Mouse (Mus musculus) heart, embryonic 11.5 days (tissue): ENCODE measurements around the gene Rpl18. TPM values are rescaled to one million over a fixed set of nuclear protein-coding genes. Genes with fewer than 3 reads are reported as not detected.
A peak's percentile ranks its signal among the peaks of the same experiment; 100 is the strongest.

Experiments used
- ATAC-seq: fragments of 200-750 bp; cut with Nextera tagmentation; replicated peaks from 2 replicates; pipeline ENCODE4 v1.8.0; 2017; ENCODE audit warnings: moderate library complexity; ENCODE audit not compliant: insufficient number of reproducible peaks, low FRiP score, low TSS enrichment
- H3K27ac ChIP-seq: fragments of 300-500 bp; sonication (generic); 2 replicates; pipeline ENCODE4 v1.5.1; 2014; ENCODE audit warnings: mild to moderate bottlenecking, low read depth, low read length
- H3K27me3 ChIP-seq: fragments of 300-500 bp; sonication (generic); 2 replicates; pipeline ENCODE4 v1.6.1; 2014; ENCODE audit warnings: mild to moderate bottlenecking, low read length, mixed read lengths; ENCODE audit not compliant: control insufficient read depth, insufficient read depth
- H3K36me3 ChIP-seq: fragments of 300-500 bp; sonication (generic); 2 replicates; pipeline ENCODE4 v1.6.1; 2014; ENCODE audit warnings: mild to moderate bottlenecking, low read length, moderate library complexity, mixed read lengths; ENCODE audit not compliant: control insufficient read depth, insufficient read depth
- H3K4me1 ChIP-seq: fragments of 300-500 bp; sonication (generic); 2 replicates; pipeline ENCODE4 v1.6.1; 2014; ENCODE audit warnings: low read length; ENCODE audit not compliant: control insufficient read depth, insufficient read depth
- H3K4me2 ChIP-seq: fragments of 300-500 bp; sonication (generic); 2 replicates; pipeline ENCODE4 v1.6.1; 2014; ENCODE audit warnings: mild to moderate bottlenecking, moderate library complexity
- H3K4me3 ChIP-seq: fragments of 300-500 bp; sonication (generic); 2 replicates; pipeline ENCODE4 v1.5.1; 2014; ENCODE audit warnings: low read depth, low read length
- H3K9ac ChIP-seq: fragments of 300-500 bp; sonication (generic); 2 replicates; pipeline ENCODE4 v1.6.1; 2014; ENCODE audit warnings: mild to moderate bottlenecking, low read depth, low read length, moderate library complexity
- H3K9me3 ChIP-seq: fragments of 300-500 bp; sonication (generic); replicated peaks from 2 replicates; pipeline ENCODE4 v1.6.1; 2016; ENCODE audit warnings: low read length; ENCODE audit not compliant: control insufficient read depth
- WGBS: fragments of 180-500 bp; shearing (Covaris S2); extraction: QIAGEN DNeasy Blood & Tissue Kit; methylation state at CpG from one replicate; pipeline ENCODE4 v1.1.7; 2014; ENCODE audit not compliant: insufficient replicate concordance; 5-methylcytosine and 5-hydroxymethylcytosine counted together
- polyA plus RNA-seq: library from polyadenylated mRNA; unstranded; fragments of >200 nt; fragmentation: Nextera tagmentation; extraction: Ambion mirVana; gene quantifications from 2 replicates; pipeline ENCODE4 v1.2.1, GENCODE M21; 2014

The Rpl18 gene
- polyA plus RNA-seq, 1 experiment from 2014 or later = 836 TPM

DNA sequence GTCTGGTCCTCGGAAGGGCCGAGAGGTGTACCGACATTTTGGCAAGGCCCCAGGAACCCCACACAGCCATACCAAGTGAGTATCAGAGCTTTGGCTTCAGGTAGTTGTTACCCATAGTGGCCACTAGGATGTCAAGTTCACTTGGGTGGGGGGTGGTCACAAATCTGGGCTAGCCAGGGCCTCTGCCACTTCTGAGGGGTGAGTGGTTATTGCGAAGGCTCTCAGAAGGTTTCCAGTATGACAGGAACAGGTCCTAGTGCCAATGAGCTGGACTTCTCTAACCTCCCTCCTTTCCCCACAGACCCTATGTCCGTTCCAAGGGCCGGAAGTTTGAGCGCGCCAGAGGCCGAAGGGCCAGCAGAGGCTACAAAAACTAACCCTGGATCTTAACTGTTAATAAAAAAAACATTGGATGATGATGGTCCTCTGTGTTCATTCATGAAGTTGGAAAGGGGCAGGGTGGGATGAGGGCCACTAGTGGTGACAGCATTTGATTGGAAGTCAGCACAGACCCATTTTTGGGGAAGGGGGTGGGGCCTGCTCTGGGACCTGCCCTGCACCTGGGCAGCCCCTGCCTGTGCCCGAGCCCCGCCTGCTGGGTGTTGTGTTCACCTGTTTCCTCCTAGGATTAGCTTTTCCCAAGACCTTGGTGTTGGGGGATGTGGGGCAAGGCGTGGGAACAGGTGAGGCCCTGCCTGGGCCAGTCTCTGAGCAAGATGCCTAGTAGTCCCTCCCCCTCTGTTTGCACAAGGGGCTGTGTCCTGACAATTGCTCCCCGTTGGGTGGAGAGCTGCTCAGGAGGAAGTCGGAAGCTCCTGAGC lies 5.4 kb downstream of the Rpl18 start, which contains the start of gene Fam83e:
Gene Fam83e (plus strand): TSS at position 800 of the 821 bp plus-strand sequence.
- WGBS = 84% methylated on average over 14 of the region's 14 CpGs

DNA sequence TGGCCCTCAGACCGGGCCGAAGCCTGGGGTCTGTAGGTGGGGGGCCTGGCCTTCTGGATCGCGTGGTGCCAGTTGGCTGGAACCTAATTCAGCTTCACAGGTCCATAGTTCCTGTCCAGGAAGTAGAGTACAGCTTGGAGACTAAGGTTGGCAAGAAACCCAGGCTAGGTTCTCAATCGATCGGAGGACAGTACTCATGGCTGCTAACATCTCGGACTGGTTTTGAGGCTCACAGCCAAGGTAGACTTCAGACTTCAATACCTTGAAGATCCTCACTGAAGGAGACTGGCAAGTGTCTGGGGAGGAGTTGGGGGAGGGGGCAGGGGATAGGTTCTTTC lies 5.9 kb downstream of the Rpl18 start:
- Histone ChIP-seq H3K9ac (no peak overlapping the region), H3K27me3 (no peaks in the 10 kb centered on the region), H3K4me3 (no peak overlapping the region), H3K4me2 (no peak overlapping the region), H3K36me3 (peaks cover 38% of the 10 kb centered on the region), H3K9me3 (no peaks in the 10 kb centered on the region), H3K4me1 (peaks cover 23% of the 10 kb centered on the region), H3K27ac (no peak overlapping the region)
- 72% methylated on average over 7 of the region's 7 CpGs for WGBS
- no peak for ATAC-seq

More for the DNA sequence above, 5.4 kb downstream of the Rpl18 start, which contains the start of gene Fam83e:
- H3K4me1 ChIP-seq = peaks cover 28% of the 10 kb centered on the region
- H3K27ac ChIP-seq = no peak within 1 kb of the TSS
- no peaks in the 10 kb centered on the region for H3K9me3 ChIP-seq
- 0 out of 2 replicates have a peak within 1 kb of the TSS, but pooled peaks have one; percentile 22 for H3K9ac ChIP-seq
- H3K36me3 ChIP-seq = peaks cover 38% of the 10 kb centered on the region
- H3K27me3 ChIP-seq = no peaks in the 10 kb centered on the region
- no peak for ATAC-seq
- no peak within 1 kb of the TSS for H3K4me2 ChIP-seq
- H3K4me3 ChIP-seq = no peak within 1 kb of the TSS

DNA sequence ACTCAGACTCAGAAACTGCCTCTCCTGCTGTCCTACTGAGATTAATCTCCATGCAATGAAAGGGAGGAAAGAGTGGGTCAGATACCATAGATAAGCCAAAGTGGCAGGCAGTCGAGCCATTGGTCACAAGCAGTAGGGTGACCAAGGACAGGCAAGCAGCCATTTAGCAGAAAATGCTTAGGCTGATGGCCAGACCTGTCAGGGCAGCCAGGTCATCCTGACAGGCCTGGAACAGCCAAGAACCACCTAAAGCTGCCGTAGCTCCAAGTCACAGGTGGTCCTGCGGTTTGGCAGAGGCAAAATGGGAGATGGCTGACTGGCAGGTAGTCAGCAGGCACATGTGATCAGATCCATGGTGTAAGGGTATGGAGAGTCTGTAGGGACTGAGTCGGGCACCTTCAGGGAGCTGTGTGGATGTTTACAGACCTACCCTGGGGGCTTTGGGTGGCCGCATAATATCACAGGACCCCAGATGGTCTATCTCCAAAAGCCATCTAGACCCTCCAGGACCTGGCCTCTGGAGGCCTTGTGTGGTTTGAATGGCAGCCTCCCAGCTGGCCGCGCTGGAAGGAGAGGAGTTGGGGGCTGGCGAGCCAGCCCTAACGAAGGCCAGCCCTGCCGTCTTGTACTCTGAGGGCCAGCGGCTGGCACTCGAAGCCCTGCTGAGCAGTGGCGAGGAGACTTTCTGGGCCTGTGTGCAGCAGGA lies 6.5 kb downstream of the Rpl18 start:
- Histone ChIP-seq H3K4me1 (peaks cover 17% of the 10 kb centered on the region), H3K36me3 (peaks cover 43% of the 10 kb centered on the region), H3K9me3 (no peaks in the 10 kb centered on the region), H3K9ac (0 out of 2 replicates have a peak overlapping the region, but pooled peaks have one; percentile 22), H3K4me2 (no peak overlapping the region), H3K4me3 (no peak overlapping the region), H3K27ac (no peak overlapping the region), H3K27me3 (no peaks in the 10 kb centered on the region)
- 68% methylated on average over 13 of the region's 13 CpGs for WGBS
- ATAC-seq = no peak

DNA sequence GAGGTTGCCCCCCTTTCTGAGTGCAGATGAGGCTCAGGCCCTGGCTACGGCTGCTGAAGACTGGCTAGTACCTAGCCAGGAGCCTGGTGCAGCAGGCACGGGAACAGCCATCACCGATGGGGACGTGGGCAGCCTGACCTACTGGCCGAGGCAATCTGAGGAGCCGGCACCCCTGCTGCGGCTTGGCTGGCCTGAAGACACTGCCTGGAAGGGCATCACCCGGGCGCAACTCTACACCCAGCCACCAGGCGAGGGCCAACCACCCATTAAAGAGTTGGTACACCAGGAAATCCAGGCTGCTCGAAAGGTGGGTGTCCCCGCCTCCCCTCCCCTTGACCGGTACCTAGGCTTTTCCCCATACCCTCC lies 7.1 kb downstream of the Rpl18 start:
- H3K27me3 ChIP-seq = no peaks in the 10 kb centered on the region
- H3K4me1 ChIP-seq = peaks cover 13% of the 10 kb centered on the region
- H3K27ac ChIP-seq = no peak overlapping the region
- H3K9me3 ChIP-seq = no peaks in the 10 kb centered on the region
- peaks cover 43% of the 10 kb centered on the region for H3K36me3 ChIP-seq
- 77% methylated on average over 13 of the region's 13 CpGs for WGBS
- no peak for ATAC-seq
- no peak overlapping the region for H3K4me3 ChIP-seq
- H3K4me2 ChIP-seq = no peak overlapping the region
- H3K9ac ChIP-seq = no peak overlapping the region

DNA sequence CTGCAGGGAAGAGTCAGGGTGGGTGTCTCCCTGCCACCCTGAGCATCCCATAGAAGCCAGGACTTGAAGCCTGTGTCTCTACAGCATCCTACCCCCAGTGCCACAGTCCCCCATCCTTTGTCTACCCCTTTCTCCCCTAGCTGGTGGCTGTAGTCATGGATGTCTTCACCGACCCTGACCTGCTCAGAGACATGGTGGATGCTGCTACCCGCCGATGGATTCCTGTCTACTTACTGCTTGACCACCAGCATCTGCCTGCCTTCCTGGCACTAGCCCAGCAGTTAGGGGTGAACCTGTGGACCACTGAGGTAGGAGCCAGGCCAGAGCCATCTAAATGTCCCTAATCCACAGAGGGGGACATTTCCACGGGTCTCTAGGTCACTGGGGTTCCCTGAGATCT lies 8.0 kb downstream of the Rpl18 start:
- no peak for ATAC-seq
- Histone ChIP-seq H3K4me2 (no peak overlapping the region), H3K36me3 (peaks cover 43% of the 10 kb centered on the region), H3K9me3 (no peaks in the 10 kb centered on the region), H3K4me3 (no peak overlapping the region), H3K9ac (no peak overlapping the region), H3K27me3 (no peaks in the 10 kb centered on the region), H3K4me1 (peaks cover 13% of the 10 kb centered on the region), H3K27ac (no peak overlapping the region)
- WGBS = 82% methylated on average over 4 of the region's 4 CpGs

DNA sequence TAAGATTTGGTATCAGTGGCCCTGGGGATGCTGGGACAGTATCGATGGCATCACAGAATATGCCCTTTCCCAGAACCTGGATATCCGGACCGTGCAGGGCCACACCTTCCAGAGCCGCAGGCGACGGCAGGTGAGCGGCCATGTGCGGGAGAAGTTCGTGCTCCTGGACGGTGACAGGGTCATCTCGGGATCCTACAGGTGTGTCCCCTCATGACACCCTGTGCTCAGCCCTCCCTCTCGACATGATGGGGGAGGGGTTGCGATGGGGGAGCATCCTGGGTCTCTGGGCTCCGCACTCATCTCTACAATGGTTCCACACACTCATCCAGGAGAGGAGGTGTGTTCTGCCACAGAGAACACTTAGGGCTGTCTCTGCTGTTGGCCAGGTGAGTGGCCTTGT lies 8.5 kb downstream of the Rpl18 start:
- 88% methylated on average over 14 of the region's 14 CpGs for WGBS
- Histone ChIP-seq H3K9me3 (no peaks in the 10 kb centered on the region), H3K4me1 (peaks cover 12% of the 10 kb centered on the region), H3K4me2 (no peak overlapping the region), H3K36me3 (peaks cover 43% of the 10 kb centered on the region), H3K27me3 (no peaks in the 10 kb centered on the region), H3K9ac (no peak overlapping the region), H3K4me3 (no peak overlapping the region), H3K27ac (no peak overlapping the region)
- ATAC-seq = no peak

DNA sequence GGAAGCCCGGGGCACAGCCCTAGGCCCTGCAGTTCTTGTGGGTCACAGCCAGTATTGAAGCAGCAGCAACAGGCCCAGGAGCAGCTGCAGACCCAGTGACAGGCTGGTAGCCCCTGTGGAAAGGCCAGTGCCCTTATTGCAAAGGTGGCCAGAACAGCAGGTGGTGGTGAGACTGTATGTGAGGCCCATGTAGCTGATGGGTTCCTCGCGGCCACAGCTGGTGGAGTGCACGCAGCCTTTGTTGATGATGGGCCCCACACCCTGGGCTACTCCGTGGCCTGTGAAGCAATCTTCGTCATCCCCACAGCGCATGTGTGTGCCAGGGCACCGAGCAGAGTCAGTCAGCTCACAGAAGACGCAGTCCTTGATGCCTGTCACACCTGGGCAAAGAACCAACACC lies 9.9 kb downstream of the Rpl18 start:
- Histone ChIP-seq H3K9ac (no peak overlapping the region), H3K4me3 (no peak overlapping the region), H3K4me1 (no peaks in the 10 kb centered on the region), H3K27me3 (no peaks in the 10 kb centered on the region), H3K36me3 (peaks cover 34% of the 10 kb centered on the region), H3K27ac (no peak overlapping the region), H3K9me3 (no peaks in the 10 kb centered on the region), H3K4me2 (no peak overlapping the region)
- WGBS = 90% methylated on average over 9 of the region's 9 CpGs
- no peak for ATAC-seq

DNA sequence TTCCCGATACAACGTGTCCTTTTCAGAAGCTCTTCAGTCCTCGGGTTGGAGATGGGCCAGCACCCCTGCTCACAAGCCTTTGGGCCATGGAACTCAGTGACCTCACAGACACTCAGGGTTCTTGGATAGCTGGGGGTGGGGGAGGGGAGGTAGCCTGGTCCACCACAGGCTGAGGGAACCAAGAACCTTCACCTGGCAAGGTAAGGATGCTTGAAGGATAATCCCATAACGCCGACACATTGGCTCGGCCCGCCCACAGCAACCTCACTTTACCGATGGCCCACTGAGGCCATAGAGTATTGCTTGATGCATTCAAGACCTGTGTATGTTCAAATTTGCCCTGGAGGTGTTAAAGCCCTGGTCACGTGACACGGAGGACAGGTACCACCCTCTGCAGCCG lies 10.5 kb downstream of the Rpl18 start, which contains the start of gene Spaca4:
Gene Spaca4 (minus strand): TSS at position 101 of the 400 bp plus-strand sequence.
- Histone ChIP-seq H3K4me2 (no peak within 1 kb of the TSS), H3K27ac (no peak within 1 kb of the TSS), H3K9me3 (no peaks in the 10 kb centered on the region), H3K36me3 (peaks cover 30% of the 10 kb centered on the region), H3K4me1 (peaks cover 2% of the 10 kb centered on the region; the same call in 1 of the 2 replicates), H3K27me3 (no peaks in the 10 kb centered on the region), H3K4me3 (no peak within 1 kb of the TSS), H3K9ac (peak within 1 kb of the TSS; percentile 5; the same call in 1 of the 2 replicates)
- no peak for ATAC-seq
- whole genome bisulfite sequencing = 88% methylated on average over 11 of the region's 11 CpGs
